Mouse (Mus musculus): ENCODE data around the gene Vhl. TPM values are rescaled to one million over a fixed set of nuclear protein-coding genes. Genes with fewer than 3 reads are reported as not detected.

Vhl gene
- total and polyA plus RNA-seq, 3 experiments = 8.3 to 11.2 (median 8.6) TPM

DNA sequence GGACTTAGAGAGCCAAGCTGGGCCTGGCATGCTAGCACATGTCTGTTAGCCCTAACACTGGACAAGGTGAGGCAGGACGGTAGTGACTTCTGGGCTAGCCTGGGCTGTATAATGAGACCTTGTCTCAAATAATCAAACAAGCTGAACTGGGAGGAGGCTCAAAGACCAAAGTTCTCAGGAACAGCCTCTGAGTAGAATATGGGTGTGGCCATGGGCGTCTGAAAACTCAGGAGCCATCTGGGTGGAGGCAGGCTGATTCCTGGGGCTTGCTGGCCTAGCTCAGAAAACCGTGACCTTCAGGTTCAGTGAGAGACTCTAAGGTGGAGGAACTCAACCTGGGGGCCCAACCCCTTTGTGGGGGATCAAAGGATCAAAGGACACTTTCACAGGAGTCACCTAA lies 27.9 kb downstream of the Vhl start:
- 71% methylated on average over 3 of the region's 3 CpGs for WGBS
- Histone ChIP-seq H3K79me2 (replicated peaks; ENCODE audit: control insufficient read depth, insufficient read depth, low read length) (no peaks in the 10 kb centered on the region), H3K27ac (no peak overlapping the region), H3K4me1 (ENCODE audit: control insufficient read depth, insufficient read depth, low read length) (peaks cover 10% of the 10 kb centered on the region), H3K36me3 (ENCODE audit: control insufficient read depth, insufficient read depth, low read length) (no peaks in the 10 kb centered on the region; the same call in 1 of the 2 replicates), H3K9ac (ENCODE audit: low read depth, low read length) (no peak overlapping the region), H3K4me3 (no peak overlapping the region), H3K27me3 (ENCODE audit: control insufficient read depth, insufficient read depth, low read length) (no peaks in the 10 kb centered on the region)
- TF ChIP-seq POLR2A (IDR thresholded peaks at IDR 0.05; ENCODE audit: insufficient read depth, low read depth, low read length) (no peak), CTCF (IDR thresholded peaks at IDR 0.05) (no peak), EP300 (IDR thresholded peaks at IDR 0.05; ENCODE audit: insufficient read depth, low read depth, low read length) (no peak)
- intact Hi-C loops (cut with DNase I) = no loop called here
- DNase-seq = no peak

DNA sequence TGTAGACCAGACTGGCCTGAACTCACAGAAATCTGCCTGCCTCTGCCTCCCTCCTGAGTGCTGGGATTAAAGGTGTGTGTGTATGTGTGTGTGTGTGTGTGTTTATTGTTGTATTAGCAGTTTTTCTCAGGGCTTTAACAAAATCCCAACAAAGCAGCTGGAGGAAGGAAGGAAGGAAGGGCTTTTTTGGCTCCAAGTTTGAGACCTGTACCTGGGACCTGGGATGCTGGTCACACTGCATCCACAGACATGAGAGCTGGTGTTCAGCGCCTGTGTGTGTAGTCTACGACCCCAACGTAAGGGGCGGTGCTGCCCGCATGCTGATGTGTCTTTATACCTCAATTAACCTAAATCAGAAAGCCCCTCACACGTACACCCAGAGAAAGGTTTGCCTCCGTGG lies 29.8 kb downstream of the Vhl start:
- WGBS = 87% methylated on average over 7 of the region's 7 CpGs
- peak overlapping the region; percentile 70 for H3K27ac ChIP-seq
- TF ChIP-seq EP300 (IDR thresholded peaks at IDR 0.05; ENCODE audit: insufficient read depth, low read depth, low read length) (no peak), CTCF (IDR thresholded peaks at IDR 0.05) (no peak), POLR2A (IDR thresholded peaks at IDR 0.05; ENCODE audit: insufficient read depth, low read depth, low read length) (no peak)
- peaks cover 18% of the 10 kb centered on the region for H3K4me1 ChIP-seq (ENCODE audit: control insufficient read depth, insufficient read depth, low read length)
- no peaks in the 10 kb centered on the region; the same call in 1 of the 2 replicates for H3K36me3 ChIP-seq (ENCODE audit: control insufficient read depth, insufficient read depth, low read length)
- no peaks in the 10 kb centered on the region for H3K27me3 ChIP-seq (ENCODE audit: control insufficient read depth, insufficient read depth, low read length)
- no peak overlapping the region for H3K4me3 ChIP-seq
- intact Hi-C loops (cut with DNase I) = no loop called here
- DNase-seq = no peak
- no peaks in the 10 kb centered on the region for H3K79me2 ChIP-seq (replicated peaks; ENCODE audit: control insufficient read depth, insufficient read depth, low read length)
- no peak overlapping the region for H3K9ac ChIP-seq (ENCODE audit: low read depth, low read length)

DNA sequence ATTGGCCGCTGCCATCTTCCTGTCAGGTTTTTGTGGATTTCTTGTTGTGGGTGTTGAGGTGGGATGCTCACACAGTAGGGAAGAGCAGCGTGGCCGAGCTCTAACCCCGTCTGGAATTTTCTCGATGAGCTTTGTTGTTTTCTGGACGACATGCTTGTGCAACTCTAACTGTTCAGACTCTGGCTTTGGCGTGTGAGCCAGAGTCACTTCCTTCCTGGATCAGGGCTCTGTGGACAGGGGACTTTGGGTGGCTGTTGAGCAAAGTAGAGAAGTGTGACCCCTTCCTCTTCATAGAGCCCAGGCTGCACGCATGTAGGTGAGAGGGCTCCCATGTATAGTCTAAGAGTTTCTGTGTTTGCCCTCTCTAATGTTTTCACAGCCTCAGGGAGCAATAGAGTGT lies 30.3 kb downstream of the Vhl start:
- no peak overlapping the region for H3K4me3 ChIP-seq
- peaks cover 20% of the 10 kb centered on the region for H3K4me1 ChIP-seq (ENCODE audit: control insufficient read depth, insufficient read depth, low read length)
- TF ChIP-seq EP300 (IDR thresholded peaks at IDR 0.05; ENCODE audit: insufficient read depth, low read depth, low read length) (no peak), CTCF (IDR thresholded peaks at IDR 0.05) (no peak), POLR2A (IDR thresholded peaks at IDR 0.05; ENCODE audit: insufficient read depth, low read depth, low read length) (no peak)
- no peaks in the 10 kb centered on the region for H3K79me2 ChIP-seq (replicated peaks; ENCODE audit: control insufficient read depth, insufficient read depth, low read length)
- intact Hi-C loops (cut with DNase I) = no loop called here
- H3K36me3 ChIP-seq (ENCODE audit: control insufficient read depth, insufficient read depth, low read length) = no peaks in the 10 kb centered on the region
- peak in 1 of 2 experiments; percentile 45 for DNase-seq
- peak overlapping the region; percentile 70 for H3K27ac ChIP-seq
- WGBS = 40% methylated on average over 8 of the region's 8 CpGs
- no peak overlapping the region for H3K9ac ChIP-seq (ENCODE audit: low read depth, low read length)
- no peaks in the 10 kb centered on the region for H3K27me3 ChIP-seq (ENCODE audit: control insufficient read depth, insufficient read depth, low read length)

DNA sequence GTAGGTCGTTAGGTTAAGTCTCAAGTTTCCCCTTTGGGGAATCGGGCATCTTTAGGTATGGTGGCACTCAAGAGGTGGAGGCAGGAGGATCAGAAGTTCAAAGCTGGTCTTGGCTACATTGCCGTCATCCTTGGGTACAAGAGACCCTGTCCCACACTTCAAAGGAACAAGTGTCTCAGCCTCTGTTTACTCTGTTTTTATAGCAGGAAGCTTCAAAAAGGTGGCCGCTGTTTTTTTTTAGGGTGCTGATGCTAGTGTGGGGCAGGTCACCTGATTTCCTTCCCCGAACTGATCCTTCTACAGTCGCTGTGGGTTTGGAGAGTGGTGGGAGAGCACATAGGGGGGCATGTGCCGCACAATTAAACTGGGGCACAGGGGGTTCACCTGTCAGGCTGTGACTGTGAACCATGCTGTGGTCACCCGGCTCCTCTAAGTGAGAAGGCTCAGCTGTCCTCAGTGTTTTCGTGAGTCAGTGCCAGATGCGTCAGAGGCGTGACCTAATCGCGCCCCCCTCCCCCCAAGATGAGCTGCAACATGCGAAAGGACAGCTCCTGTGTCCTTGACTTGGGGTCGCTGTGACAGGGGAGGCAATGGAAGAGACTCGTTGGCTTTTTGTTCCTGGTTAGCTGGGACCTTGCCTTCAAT lies 31.1 kb downstream of the Vhl start:
- no peak for DNase-seq
- Histone ChIP-seq H3K4me1 (ENCODE audit: control insufficient read depth, insufficient read depth, low read length) (peaks cover 21% of the 10 kb centered on the region), H3K27ac (peak overlapping the region; percentile 70), H3K27me3 (ENCODE audit: control insufficient read depth, insufficient read depth, low read length) (no peaks in the 10 kb centered on the region), H3K79me2 (replicated peaks; ENCODE audit: control insufficient read depth, insufficient read depth, low read length) (no peaks in the 10 kb centered on the region), H3K9ac (ENCODE audit: low read depth, low read length) (no peak overlapping the region), H3K36me3 (ENCODE audit: control insufficient read depth, insufficient read depth, low read length) (no peaks in the 10 kb centered on the region; the same call in 1 of the 2 replicates), H3K4me3 (no peak overlapping the region)
- 79% methylated on average over 16 of the region's 16 CpGs for WGBS
- intact Hi-C loops (cut with DNase I) = no loop called here
- TF ChIP-seq CTCF (IDR thresholded peaks at IDR 0.05) (no peak), EP300 (IDR thresholded peaks at IDR 0.05; ENCODE audit: insufficient read depth, low read depth, low read length) (no peak), POLR2A (IDR thresholded peaks at IDR 0.05; ENCODE audit: insufficient read depth, low read depth, low read length) (no peak)

DNA sequence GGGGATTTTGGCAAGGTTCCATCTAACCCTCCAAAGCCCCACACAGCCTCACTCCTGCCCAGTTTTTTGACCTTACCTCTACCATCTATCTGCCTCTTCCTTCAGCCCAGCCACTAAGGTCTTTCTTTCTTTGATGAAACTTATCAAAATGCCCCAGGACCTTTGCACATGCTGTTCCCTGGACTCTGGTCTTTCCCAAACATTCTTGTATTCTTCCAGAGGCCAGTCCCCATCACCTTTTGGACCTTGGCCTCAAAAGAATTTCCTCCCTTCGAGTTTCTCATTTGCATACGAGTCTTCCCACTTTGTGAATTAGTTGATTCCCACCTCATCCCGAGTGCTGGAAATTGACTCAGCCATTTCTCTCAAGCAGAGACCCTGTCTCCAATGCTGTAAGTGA lies 31.7 kb downstream of the Vhl start:
- intact Hi-C loops (cut with DNase I) = no loop called here
- H3K79me2 ChIP-seq (replicated peaks; ENCODE audit: control insufficient read depth, insufficient read depth, low read length) = no peaks in the 10 kb centered on the region
- TF ChIP-seq CTCF (IDR thresholded peaks at IDR 0.05) = no peak
- TF ChIP-seq POLR2A (IDR thresholded peaks at IDR 0.05; ENCODE audit: insufficient read depth, low read depth, low read length) = no peak
- TF ChIP-seq EP300 (IDR thresholded peaks at IDR 0.05; ENCODE audit: insufficient read depth, low read depth, low read length) = no peak
- no peak overlapping the region for H3K9ac ChIP-seq (ENCODE audit: low read depth, low read length)
- no peak overlapping the region for H3K27ac ChIP-seq
- no peak overlapping the region for H3K4me3 ChIP-seq
- H3K36me3 ChIP-seq (ENCODE audit: control insufficient read depth, insufficient read depth, low read length) = no peaks in the 10 kb centered on the region; the same call in 1 of the 2 replicates
- H3K4me1 ChIP-seq (ENCODE audit: control insufficient read depth, insufficient read depth, low read length) = peaks cover 23% of the 10 kb centered on the region
- no peaks in the 10 kb centered on the region for H3K27me3 ChIP-seq (ENCODE audit: control insufficient read depth, insufficient read depth, low read length)
- 98% methylated on average over 3 of the region's 3 CpGs for WGBS
- DNase-seq = no peak

DNA sequence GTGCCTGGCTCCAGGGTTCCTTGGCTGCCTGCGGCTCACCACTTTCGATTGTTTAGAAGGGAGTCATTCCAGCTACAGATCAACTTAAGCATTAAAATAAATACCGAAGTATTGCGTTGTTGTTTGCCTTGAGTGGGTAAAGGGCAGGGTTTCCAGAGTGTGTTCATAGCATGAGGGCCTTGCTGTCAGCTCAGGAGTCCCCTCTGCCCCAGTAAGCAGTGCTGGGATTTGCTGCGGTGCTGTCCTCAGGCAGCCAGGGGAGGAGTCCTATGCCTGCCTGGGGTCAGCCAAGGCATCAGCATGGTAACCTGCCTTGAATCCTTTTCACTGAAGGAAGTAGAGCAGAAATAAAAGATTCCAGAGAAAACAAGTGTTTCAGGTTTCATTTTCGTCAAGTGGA lies 33.1 kb downstream of the Vhl start:
- H3K9ac ChIP-seq (ENCODE audit: low read depth, low read length) = no peak overlapping the region
- intact Hi-C loops (cut with DNase I) = no loop called here
- peaks cover 33% of the 10 kb centered on the region for H3K4me1 ChIP-seq (ENCODE audit: control insufficient read depth, insufficient read depth, low read length)
- H3K27ac ChIP-seq = peak overlapping the region; percentile 38
- 74% methylated on average over 6 of the region's 6 CpGs for WGBS
- H3K36me3 ChIP-seq (ENCODE audit: control insufficient read depth, insufficient read depth, low read length) = no peaks in the 10 kb centered on the region; the same call in 1 of the 2 replicates
- DNase-seq = no peak
- no peaks in the 10 kb centered on the region for H3K27me3 ChIP-seq (ENCODE audit: control insufficient read depth, insufficient read depth, low read length)
- no peaks in the 10 kb centered on the region for H3K79me2 ChIP-seq (replicated peaks; ENCODE audit: control insufficient read depth, insufficient read depth, low read length)
- TF ChIP-seq CTCF (IDR thresholded peaks at IDR 0.05) = no peak
- TF ChIP-seq EP300 (IDR thresholded peaks at IDR 0.05; ENCODE audit: insufficient read depth, low read depth, low read length) = no peak
- TF ChIP-seq POLR2A (IDR thresholded peaks at IDR 0.05; ENCODE audit: insufficient read depth, low read depth, low read length) = no peak
- no peak overlapping the region for H3K4me3 ChIP-seq

All from heart, adult 2 months (tissue).